Mouse (Mus musculus) liver, postnatal 0 days (tissue): ENCODE results near the gene Usp29. TPM values are rescaled to one million over a fixed set of nuclear protein-coding genes. Genes with fewer than 3 reads are reported as not detected.
"Not testable (repeated sequence)": the region's sequence is repeated elsewhere in the genome, so short reads cannot be mapped to it uniquely, and the experiment has no call there.

ENCODE experiments used
- ATAC-seq: fragments of 200-750 bp; cut with Nextera tagmentation; 2 replicates; pipeline ENCODE4 v1.8.0; 2017; ENCODE audit warnings: mild to moderate bottlenecking, moderate library complexity
- DNase-seq: peaks from one replicate; pipeline ENCODE4 v3.0.0-alpha.2; 2016
- H3K27ac ChIP-seq: fragments of 300-500 bp; sonication (generic); 2 replicates; pipeline ENCODE4 v1.5.1; 2014; ENCODE audit warnings: antibody characterized with exemption, moderate library complexity, mild to moderate bottlenecking, low read depth
- H3K27me3 ChIP-seq: fragments of 300-500 bp; sonication (generic); 2 replicates; pipeline ENCODE4 v1.6.1; 2014; ENCODE audit warnings: low read length, control low read depth, mixed read lengths; ENCODE audit not compliant: insufficient read depth
- H3K36me3 ChIP-seq: fragments of 300-500 bp; sonication (generic); replicated peaks from 2 replicates; pipeline ENCODE4 v1.6.1; 2014; ENCODE audit warnings: mild to moderate bottlenecking, control low read depth, low read length, moderate library complexity, mixed read lengths; ENCODE audit not compliant: insufficient read depth
- H3K4me1 ChIP-seq: fragments of 300-500 bp; sonication (generic); 2 replicates; pipeline ENCODE4 v1.6.1; 2014; ENCODE audit warnings: antibody characterized with exemption, mild to moderate bottlenecking, control low read depth; ENCODE audit not compliant: insufficient read depth
- H3K4me2 ChIP-seq: fragments of 300-500 bp; sonication (generic); 2 replicates; pipeline ENCODE4 v1.6.1; 2014; ENCODE audit warnings: low read depth, mild to moderate bottlenecking, low read length, moderate library complexity, mixed read lengths
- H3K4me3 ChIP-seq: fragments of 300-500 bp; sonication (generic); 2 replicates; pipeline ENCODE4 v1.5.1; 2014; ENCODE audit warnings: low read depth, low read length
- H3K9ac ChIP-seq: fragments of 300-500 bp; sonication (generic); replicated peaks from 2 replicates; pipeline ENCODE4 v1.6.1; 2014; ENCODE audit warnings: mild to moderate bottlenecking, moderate library complexity
- H3K9me3 ChIP-seq: fragments of 300-500 bp; sonication (generic); 2 replicates; pipeline ENCODE4 v1.6.1; 2016; ENCODE audit warnings: mild to moderate bottlenecking, control low read depth, low read length, mixed read lengths
- CTCF ChIP-seq: sonication (generic); IDR thresholded peaks from 2 replicates; pipeline ENCODE4 v1.5.1; 2016; ENCODE audit warnings: antibody characterized with exemption, low read depth
- EP300 ChIP-seq: IDR thresholded peaks from 2 replicates; pipeline ENCODE4 v1.6.1; 2016; ENCODE audit warnings: antibody characterized with exemption, low read depth, mild to moderate bottlenecking
- WGBS: fragments of 180-500 bp; shearing (Covaris S2); extraction: QIAGEN DNeasy Blood & Tissue Kit; methylation state at CpG from one replicate; pipeline ENCODE4 v1.1.7; 2014; ENCODE audit not compliant: insufficient replicate concordance; 5-methylcytosine and 5-hydroxymethylcytosine counted together
- polyA plus RNA-seq: library from polyadenylated mRNA; unstranded; fragments of >200 nt; fragmentation: Nextera tagmentation; extraction: Ambion mirVana; gene quantifications from 2 replicates; pipeline ENCODE4 v1.2.1, GENCODE M21; 2015

Usp29 gene
- polyA plus RNA-seq, 1 experiment from 2014 or later, result 1.5 TPM

GRCm38 (mm10) chr7:6934741-6935140 lies 204.4 kb downstream of the Usp29 start:
- H3K4me2 ChIP-seq, result no peak overlapping the region
- H3K9me3 ChIP-seq, result no peaks in the 10 kb centered on the region
- H3K9ac ChIP-seq, result no peak overlapping the region
- ATAC-seq (no peak), DNase-seq (no peak)
- no peak overlapping the region for H3K4me3 ChIP-seq
- WGBS, result 31% methylated on average over 5 of the region's 5 CpGs
- no peaks in the 10 kb centered on the region for H3K4me1 ChIP-seq
- TF ChIP-seq CTCF (no peak), EP300 (no peak)
- no peak overlapping the region for H3K27ac ChIP-seq
- H3K36me3 ChIP-seq, result no peaks in the 10 kb centered on the region
- H3K27me3 ChIP-seq, result no peaks in the 10 kb centered on the region

- WGBS, result 48% methylated on average over 11 of the region's 11 CpGs
- Histone ChIP-seq H3K27ac (no peak overlapping the region), H3K27me3 (no peaks in the 10 kb centered on the region), H3K4me3 (no peak overlapping the region), H3K4me2 (no peak overlapping the region), H3K9me3 (no peaks in the 10 kb centered on the region), H3K4me1 (no peaks in the 10 kb centered on the region), H3K36me3 (no peaks in the 10 kb centered on the region), H3K9ac (no peak overlapping the region)
- ATAC-seq, result peak; percentile 38
- TF ChIP-seq EP300 (no peak), CTCF (peak; percentile 83)
- DNase-seq, result peak; percentile 76
These were observed 206.7 kb downstream of the Usp29 start for GRCm38 (mm10) chr7:6937040-6937439.

- Histone ChIP-seq H3K4me1 (no peaks in the 10 kb centered on the region), H3K27ac (no peak overlapping the region), H3K4me2 (peak overlapping the region; percentile 20; the same call in 1 of the 2 replicates), H3K9me3 (no peaks in the 10 kb centered on the region), H3K4me3 (no peak overlapping the region), H3K36me3 (no peaks in the 10 kb centered on the region), H3K9ac (no peak overlapping the region), H3K27me3 (no peaks in the 10 kb centered on the region)
- peak; percentile 60 for DNase-seq
- WGBS, result 17% methylated on average over 16 of the region's 16 CpGs
- ATAC-seq, result peak; percentile 50; the same call in 1 of the 2 replicates
- no peak for TF ChIP-seq EP300
- peak; percentile 74 for TF ChIP-seq CTCF
These were observed 210.4 kb downstream of the Usp29 start for GRCm38 (mm10) chr7:6940761-6941231.

- 86% methylated on average over 18 of the region's 20 CpGs for WGBS
- H3K36me3 ChIP-seq, H3K9ac ChIP-seq, DNase-seq, ATAC-seq, H3K4me1 ChIP-seq, H3K9me3 ChIP-seq, H3K4me3 ChIP-seq, H3K27ac ChIP-seq, H3K27me3 ChIP-seq, H3K4me2 ChIP-seq: not testable (repeated sequence)
These were observed 217.7 kb downstream of the Usp29 start for GRCm38 (mm10) chr7:6948061-6948460.

GRCm38 (mm10) chr7:6956576-6956975 lies 226.2 kb downstream of the Usp29 start:
- H3K9me3 ChIP-seq, result no peaks in the 10 kb centered on the region
- TF ChIP-seq CTCF (no peak), EP300 (no peak)
- WGBS, result 85% methylated on average over 4 of the region's 4 CpGs

GRCm38 (mm10) chr7:6958574-6958973 lies 228.2 kb downstream of the Usp29 start:
- ATAC-seq (no peak), DNase-seq (no peak)
- no peak overlapping the region for H3K27ac ChIP-seq
- H3K27me3 ChIP-seq, result no peaks in the 10 kb centered on the region
- 76% methylated on average over 1 of the region's 1 CpGs for WGBS
- no peak overlapping the region for H3K4me3 ChIP-seq
- H3K4me1 ChIP-seq, result no peaks in the 10 kb centered on the region
- H3K4me2 ChIP-seq, result no peak overlapping the region
- no peaks in the 10 kb centered on the region for H3K9me3 ChIP-seq
- H3K9ac ChIP-seq, result no peak overlapping the region
- no peaks in the 10 kb centered on the region for H3K36me3 ChIP-seq
- TF ChIP-seq EP300 (no peak), CTCF (no peak)

More at GRCm38 (mm10) chr7:6956576-6956975, 226.2 kb downstream of the Usp29 start:
- H3K27me3 ChIP-seq, result no peaks in the 10 kb centered on the region
- no peak for ATAC-seq
- no peak for DNase-seq
- no peaks in the 10 kb centered on the region for H3K36me3 ChIP-seq
- no peak overlapping the region for H3K4me2 ChIP-seq
- no peaks in the 10 kb centered on the region for H3K4me1 ChIP-seq
- no peak overlapping the region for H3K4me3 ChIP-seq
- no peak overlapping the region for H3K9ac ChIP-seq
- no peak overlapping the region for H3K27ac ChIP-seq

- no peaks in the 10 kb centered on the region for H3K27me3 ChIP-seq
- H3K4me1 ChIP-seq, result no peaks in the 10 kb centered on the region
- H3K36me3 ChIP-seq, result no peaks in the 10 kb centered on the region
- TF ChIP-seq CTCF, result no peak
- TF ChIP-seq EP300, result no peak
- DNase-seq (no peak), ATAC-seq (no peak)
- no peak overlapping the region for H3K4me3 ChIP-seq
- H3K9me3 ChIP-seq, result no peaks in the 10 kb centered on the region
- H3K9ac ChIP-seq, result no peak overlapping the region
- H3K4me2 ChIP-seq, result no peak overlapping the region
- 57% methylated on average over 1 of the region's 1 CpGs for WGBS
- no peak overlapping the region for H3K27ac ChIP-seq
These were observed 243.2 kb downstream of the Usp29 start for GRCm38 (mm10) chr7:6973566-6973965.
